Mouse (Mus musculus): ENCODE data around the gene Lrrc56. TPM values are rescaled to one million over a fixed set of nuclear protein-coding genes. Genes with fewer than 3 reads are reported as not detected.

The Lrrc56 gene
- polyA plus RNA-seq, 2 experiments, result 10.4 to 15.3 TPM

- WGBS (ENCODE audit: insufficient replicate concordance), result 85% methylated on average over 3 of the region's 3 CpGs
- no peak for ATAC-seq (ENCODE audit: insufficient read depth)
- H3K4me1 ChIP-seq (replicated peaks; ENCODE audit: control insufficient read depth in 2 of 2, insufficient read depth in 2 of 2, low read length in 1 of 2), result peaks cover 42 to 62% of the 10 kb centered on the region in 2 experiments
- no peak overlapping the region for H3K27ac ChIP-seq
- H3K27me3 ChIP-seq (ENCODE audit: control insufficient read depth, insufficient read depth, low read length), result no peaks in the 10 kb centered on the region
- H3K9me3 ChIP-seq (ENCODE audit: control insufficient read depth, low read length), result no peaks in the 10 kb centered on the region
- no peaks in the 10 kb centered on the region; the same call in 1 of the 2 replicates for H3K36me3 ChIP-seq (replicated peaks; ENCODE audit: control insufficient read depth, insufficient read depth, low read depth)
- TF ChIP-seq EP300 (IDR thresholded peaks at IDR 0.05; ENCODE audit: low read depth), result no peak
- TF ChIP-seq CTCF (IDR thresholded peaks at IDR 0.05; ENCODE audit: low read depth), result no peak
- no peak overlapping the region for H3K4me2 ChIP-seq (ENCODE audit: low read depth)
- no peak for DNase-seq (ENCODE audit: low read depth in 3 of 3, low spot score in 3 of 3)
- no peak overlapping the region for H3K9ac ChIP-seq (replicated peaks)
- H3K4me3 ChIP-seq (ENCODE audit: insufficient read depth in 1 of 2, low read depth in 2 of 2, low read length in 2 of 2), result no peak overlapping the region
Measured at GRCm38 (mm10) chr7:141213133-141213532, 19.2 kb downstream of the Lrrc56 start.

- peak within 1 kb of the TSS; percentile 74 for H3K4me2 ChIP-seq (ENCODE audit: low read depth)
- H3K4me3 ChIP-seq (ENCODE audit: insufficient read depth in 1 of 2, low read depth in 2 of 2, low read length in 2 of 2), result peak within 1 kb of the TSS; percentile 60 to 63; a peak in 3 of 4 replicates
- DNase-seq (ENCODE audit: low read depth in 3 of 3, low spot score in 3 of 3) (no peak), ATAC-seq (ENCODE audit: insufficient read depth) (no peak)
- no peaks in the 10 kb centered on the region for H3K27me3 ChIP-seq (ENCODE audit: control insufficient read depth, insufficient read depth, low read length)
- TF ChIP-seq CTCF (IDR thresholded peaks at IDR 0.05; ENCODE audit: low read depth), result no peak
- no peak for TF ChIP-seq EP300 (IDR thresholded peaks at IDR 0.05; ENCODE audit: low read depth)
- peak within 1 kb of the TSS; percentile 71 for H3K27ac ChIP-seq
- no peaks in the 10 kb centered on the region for H3K9me3 ChIP-seq (ENCODE audit: control insufficient read depth, low read length)
- H3K9ac ChIP-seq (replicated peaks), result peak within 1 kb of the TSS; percentile 48; the same call in 1 of the 2 replicates
- 87% methylated on average over 11 of the region's 11 CpGs for WGBS (ENCODE audit: insufficient replicate concordance)
- H3K4me1 ChIP-seq (replicated peaks; ENCODE audit: control insufficient read depth in 2 of 2, insufficient read depth in 2 of 2, low read length in 1 of 2), result peaks cover 37 to 57% of the 10 kb centered on the region in 2 experiments
- H3K36me3 ChIP-seq (replicated peaks; ENCODE audit: control insufficient read depth, insufficient read depth, low read depth), result no peaks in the 10 kb centered on the region; the same call in 1 of the 2 replicates
Measured at GRCm38 (mm10) chr7:141213605-141214235, 19.8 kb downstream of the Lrrc56 start, which contains the start of gene Lmntd2. Gene Lmntd2, minus strand, starts transcription at chr7:141214080.

GRCm38 (mm10) chr7:141214310-141214709 is 20.4 kb downstream of the Lrrc56 start:
- H3K4me3 ChIP-seq (ENCODE audit: insufficient read depth in 1 of 2, low read depth in 2 of 2, low read length in 2 of 2), result no peak overlapping the region
- peaks cover 31 to 51% of the 10 kb centered on the region in 2 experiments for H3K4me1 ChIP-seq (replicated peaks; ENCODE audit: control insufficient read depth in 2 of 2, insufficient read depth in 2 of 2, low read length in 1 of 2)
- ATAC-seq (ENCODE audit: insufficient read depth) (no peak), DNase-seq (ENCODE audit: low read depth in 3 of 3, low spot score in 3 of 3) (no peak)
- TF ChIP-seq EP300 (IDR thresholded peaks at IDR 0.05; ENCODE audit: low read depth) (no peak), CTCF (IDR thresholded peaks at IDR 0.05; ENCODE audit: low read depth) (no peak)
- H3K27me3 ChIP-seq (ENCODE audit: control insufficient read depth, insufficient read depth, low read length), result no peaks in the 10 kb centered on the region
- no peak overlapping the region for H3K4me2 ChIP-seq (ENCODE audit: low read depth)
- peak overlapping the region; percentile 38 for H3K27ac ChIP-seq
- H3K9ac ChIP-seq (replicated peaks), result no peak overlapping the region
- 67% methylated on average over 3 of the region's 3 CpGs for WGBS (ENCODE audit: insufficient replicate concordance)
- no peaks in the 10 kb centered on the region for H3K9me3 ChIP-seq (ENCODE audit: control insufficient read depth, low read length)
- peaks cover under 1% of the 10 kb centered on the region; the same call in 1 of the 2 replicates for H3K36me3 ChIP-seq (replicated peaks; ENCODE audit: control insufficient read depth, insufficient read depth, low read depth)

DNA sequence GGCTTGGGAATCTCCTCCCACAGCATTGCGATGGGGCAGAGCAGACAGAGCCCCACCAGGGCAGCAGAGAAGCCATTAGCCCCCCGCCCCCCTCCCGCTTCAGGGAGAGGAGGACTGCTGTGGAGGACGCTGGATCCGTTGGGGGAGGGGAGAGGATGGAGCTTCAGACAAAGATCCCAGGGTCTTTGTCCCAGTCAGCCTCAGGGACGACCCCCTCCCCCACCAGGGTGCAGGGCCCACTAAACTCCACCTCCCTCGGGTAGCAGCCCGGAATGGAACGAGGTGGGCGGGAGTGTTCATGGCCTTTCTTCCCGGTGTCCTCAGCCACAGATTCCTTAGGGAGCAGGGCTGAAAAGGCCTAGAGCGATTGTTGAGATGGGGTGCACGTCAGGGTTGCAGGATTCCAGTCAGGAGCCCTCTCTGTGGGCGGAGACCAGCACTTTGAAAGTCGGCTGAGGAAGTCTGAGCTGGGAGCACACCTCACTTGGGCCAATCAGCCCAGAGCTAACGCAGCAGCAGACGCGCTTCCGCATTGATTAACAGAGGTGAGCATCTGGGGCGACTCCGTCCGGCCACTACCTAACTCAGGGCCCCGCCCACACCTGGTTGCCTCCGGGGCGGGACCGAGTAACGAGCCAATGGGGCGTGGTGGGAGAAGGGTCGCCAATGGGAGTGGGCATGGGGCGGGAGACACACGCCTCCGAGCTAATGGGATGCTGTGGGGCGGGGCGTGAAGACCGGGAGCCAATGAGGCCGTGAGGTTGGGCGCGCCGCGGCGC is 21.3 kb downstream of the Lrrc56 start, which contains the start of gene Rassf7:
Gene Rassf7 (plus strand): TSS at position 760 of the 779 bp plus-strand sequence.
- no peak for TF ChIP-seq EP300 (IDR thresholded peaks at IDR 0.05; ENCODE audit: low read depth)
- TF ChIP-seq CTCF (IDR thresholded peaks at IDR 0.05; ENCODE audit: low read depth), result no peak
- WGBS (ENCODE audit: insufficient replicate concordance), result 4% methylated on average over 40 of the region's 41 CpGs

More for the DNA sequence above, 21.3 kb downstream of the Lrrc56 start, which contains the start of gene Rassf7:
- Histone ChIP-seq H3K4me3 (ENCODE audit: insufficient read depth in 1 of 2, low read depth in 2 of 2, low read length in 2 of 2) (peak within 1 kb of the TSS; percentile 60 to 63), H3K27me3 (ENCODE audit: control insufficient read depth, insufficient read depth, low read length) (no peaks in the 10 kb centered on the region), H3K9ac (replicated peaks) (peak within 1 kb of the TSS; percentile 64), H3K27ac (peak within 1 kb of the TSS; percentile 71), H3K9me3 (ENCODE audit: control insufficient read depth, low read length) (no peaks in the 10 kb centered on the region), H3K36me3 (replicated peaks; ENCODE audit: control insufficient read depth, insufficient read depth, low read depth) (peaks cover 6% of the 10 kb centered on the region; the same call in 1 of the 2 replicates), H3K4me2 (ENCODE audit: low read depth) (peak within 1 kb of the TSS; percentile 74), H3K4me1 (replicated peaks; ENCODE audit: control insufficient read depth in 2 of 2, insufficient read depth in 2 of 2, low read length in 1 of 2) (peaks cover 21 to 49% of the 10 kb centered on the region in 2 experiments)
- ATAC-seq (ENCODE audit: insufficient read depth) (peak; percentile 93), DNase-seq (ENCODE audit: low read depth in 3 of 3, low spot score in 3 of 3) (peak; percentile 95 to 97 (median 96))
